Comparison of ENCODE assay signal across 18 mouse cellular contexts in the genomic region with DNA sequence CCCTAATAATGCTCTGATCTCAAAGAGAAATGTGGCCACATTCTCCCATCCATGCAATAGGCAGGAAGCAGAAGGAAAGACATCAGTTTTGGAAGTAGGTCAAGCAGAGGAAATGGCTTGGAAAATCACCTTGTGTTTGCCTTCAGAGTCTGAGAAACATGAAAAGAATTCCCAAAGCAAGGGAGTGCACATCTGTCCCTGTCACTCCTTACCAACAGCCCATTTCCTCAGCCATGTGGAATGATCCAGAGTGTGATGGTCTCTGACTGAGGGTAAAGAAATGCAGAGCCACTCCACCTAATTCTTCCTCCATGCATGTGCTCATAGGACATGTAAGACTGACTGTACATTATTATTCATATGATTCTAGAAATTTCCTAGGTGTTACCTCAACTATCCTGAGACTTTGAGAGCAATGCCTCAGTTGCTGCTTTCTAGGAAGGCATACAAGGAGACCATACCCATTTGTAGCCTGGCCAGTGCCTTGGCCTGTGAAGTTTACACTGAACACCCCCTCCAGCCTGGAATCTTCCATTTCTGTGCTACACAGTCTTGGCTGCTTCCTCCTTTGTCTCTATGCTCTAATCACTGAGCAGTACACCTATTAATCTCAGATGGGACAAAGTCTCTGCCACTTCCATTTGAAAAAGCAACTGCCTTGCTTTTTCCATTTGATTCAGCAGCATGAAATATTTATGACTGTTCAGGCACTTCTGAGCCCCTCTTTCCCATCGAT.
"Had no signal": no experiment of that assay in that cellular context is flagged by ENCODE, and none has a peak within 500 bp of the region (broad histone marks: within the 10 kb centered on the region; RNA-seq: fewer than 3 reads in every experiment).

No protein-coding gene starts in this region.

- H3K27ac ChIP-seq: kidney, postnatal 0 days; layer of hippocampus, adult 2 months; liver, embryonic 13.5 days; macrophage; midbrain, embryonic 10.5 days; midbrain, embryonic 13.5 days; stomach, embryonic 15.5 days had no signal

- H3K9ac ChIP-seq: liver, embryonic 13.5 days; lung, embryonic 14.5 days; midbrain, embryonic 13.5 days; stomach, embryonic 15.5 days had no signal

- H3K4me1 ChIP-seq: liver, embryonic 13.5 days; midbrain, embryonic 10.5 days; midbrain, embryonic 13.5 days; stomach, embryonic 15.5 days had no signal

- DNase-seq: kidney, adult 2 months; kidney, postnatal 25 days; layer of hippocampus, adult 9-11 months; liver, embryonic 13.5 days; lung, embryonic 14.5 days; right cerebral cortex, adult 18-20 months; right cerebral cortex, postnatal 14 days; spleen, adult 18-20 months; thymus, postnatal 25 days had no signal

- H3K9me3 ChIP-seq: liver, embryonic 13.5 days; midbrain, embryonic 10.5 days; midbrain, embryonic 13.5 days; stomach, embryonic 15.5 days had no signal

- H3K4me2 ChIP-seq: liver, embryonic 13.5 days; lung, embryonic 14.5 days; midbrain, embryonic 13.5 days; stomach, embryonic 15.5 days had no signal

- H3K27me3 ChIP-seq: liver, embryonic 13.5 days; midbrain, embryonic 13.5 days; stomach, embryonic 15.5 days had no signal

- H3K4me3 ChIP-seq: layer of hippocampus, adult 2 months; liver, embryonic 13.5 days; midbrain, embryonic 10.5 days; midbrain, embryonic 13.5 days; stomach, embryonic 15.5 days had no signal

- ATAC-seq: intestine, postnatal 0 days; lung, postnatal 0 days; midbrain, embryonic 13.5 days; midbrain, embryonic 16.5 days had no signal

- H3K36me3 ChIP-seq: liver, embryonic 13.5 days; midbrain, embryonic 10.5 days; midbrain, embryonic 13.5 days; stomach, embryonic 15.5 days had no signal
